Mouse (Mus musculus) lung, postnatal 0 days (tissue): ENCODE data around the gene Syne2. TPM values are rescaled to one million over a fixed set of nuclear protein-coding genes. Genes with fewer than 3 reads are reported as not detected.

ENCODE experiments used
- ATAC-seq: fragments of 200-750 bp; cut with Nextera tagmentation; 2 replicates; pipeline ENCODE4 v1.8.0; 2017; ENCODE audit warnings: moderate library complexity
- DNase-seq: peaks from one replicate; pipeline ENCODE4 v3.0.0-alpha.2; 2016; ENCODE audit warnings: low spot score
- H3K27ac ChIP-seq: fragments of 300-500 bp; sonication (generic); 2 replicates; pipeline ENCODE4 v1.5.1; 2014; ENCODE audit warnings: antibody characterized with exemption, mild to moderate bottlenecking, low read length, mixed read lengths
- H3K27me3 ChIP-seq: fragments of 300-500 bp; sonication (generic); replicated peaks from 2 replicates; pipeline ENCODE4 v1.6.1; 2014; ENCODE audit warnings: low read length, mixed read lengths; ENCODE audit not compliant: insufficient read depth
- H3K36me3 ChIP-seq: fragments of 300-500 bp; sonication (generic); 2 replicates; pipeline ENCODE4 v1.6.1; 2014; ENCODE audit warnings: low read length, mixed read lengths; ENCODE audit not compliant: insufficient read depth
- H3K4me1 ChIP-seq: fragments of 300-500 bp; sonication (generic); 2 replicates; pipeline ENCODE4 v1.6.1; 2014; ENCODE audit warnings: antibody characterized with exemption, low read depth, low read length, mixed read lengths; ENCODE audit not compliant: insufficient read depth
- H3K4me2 ChIP-seq: fragments of 300-500 bp; sonication (generic); replicated peaks from 2 replicates; pipeline ENCODE4 v1.6.1; 2014; ENCODE audit warnings: low read depth, mild to moderate bottlenecking, low read length, moderate library complexity, mixed read lengths
- H3K4me3 ChIP-seq: fragments of 300-500 bp; sonication (generic); 2 replicates; pipeline ENCODE4 v1.5.1; 2014; ENCODE audit warnings: low read depth, low read length
- H3K9ac ChIP-seq: fragments of 300-500 bp; sonication (generic); replicated peaks from 2 replicates; pipeline ENCODE4 v1.6.1; 2014; ENCODE audit warnings: low read depth, mild to moderate bottlenecking
- H3K9me3 ChIP-seq: fragments of 300-500 bp; sonication (generic); 2 replicates; pipeline ENCODE4 v1.6.1; 2016; ENCODE audit warnings: low read length, mixed read lengths
- CTCF ChIP-seq: IDR thresholded peaks from 2 replicates; pipeline ENCODE4 v1.5.1; 2016; ENCODE audit warnings: antibody characterized with exemption, mild to moderate bottlenecking
- EP300 ChIP-seq: IDR thresholded peaks from 2 replicates; pipeline ENCODE4 v1.6.1; 2016; ENCODE audit warnings: antibody characterized with exemption, mild to moderate bottlenecking, control low read depth
- WGBS: fragments of 180-500 bp; shearing (Covaris S2); extraction: QIAGEN DNeasy Blood & Tissue Kit; methylation state at CpG from one replicate; pipeline ENCODE4 v1.1.7; 2014; 5-methylcytosine and 5-hydroxymethylcytosine counted together
- polyA plus RNA-seq: library from polyadenylated mRNA; unstranded; fragments of >200 nt; fragmentation: Nextera tagmentation; extraction: Ambion mirVana; gene quantifications from 2 replicates; pipeline ENCODE4 v1.2.1, GENCODE M21; 2015

Gene Syne2
- polyA plus RNA-seq, 1 experiment from 2014 or later: 41.8 TPM

GRCm38 (mm10) chr12:75888721-75889120 lies 70.8 kb downstream of the Syne2 start:
- no peak for TF ChIP-seq CTCF
- no peak for TF ChIP-seq EP300
- no peak overlapping the region for H3K9ac ChIP-seq
- 94% methylated on average over 12 of the region's 12 CpGs for WGBS
- no peaks in the 10 kb centered on the region for H3K4me1 ChIP-seq
- H3K4me3 ChIP-seq: no peak overlapping the region
- H3K36me3 ChIP-seq: no peaks in the 10 kb centered on the region; the same call in 1 of the 2 replicates
- DNase-seq (no peak), ATAC-seq (no peak)
- no peak overlapping the region for H3K4me2 ChIP-seq
- no peak overlapping the region for H3K27ac ChIP-seq
- no peaks in the 10 kb centered on the region for H3K9me3 ChIP-seq
- no peaks in the 10 kb centered on the region for H3K27me3 ChIP-seq

DNA sequence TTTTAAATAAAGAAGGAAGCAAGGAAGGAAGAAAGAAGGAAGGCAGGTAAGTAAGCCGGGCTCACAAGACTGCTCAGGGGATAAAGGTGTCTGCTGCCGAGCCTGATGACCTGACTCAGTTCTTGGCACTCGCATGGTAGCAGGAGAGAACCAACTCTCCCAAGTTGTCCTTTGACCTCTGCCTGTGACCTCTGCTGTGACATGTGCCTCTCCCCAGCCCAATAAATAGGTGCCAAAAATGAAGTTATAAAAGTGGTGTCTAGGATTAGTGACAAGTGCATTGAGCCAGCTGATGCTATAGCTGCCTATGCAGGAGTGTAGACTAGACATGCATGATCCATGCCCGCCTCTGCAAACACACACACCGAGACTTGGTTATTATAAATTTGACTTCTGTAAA lies 73.3 kb downstream of the Syne2 start:
- Histone ChIP-seq H3K4me2 (no peak overlapping the region), H3K27me3 (no peaks in the 10 kb centered on the region), H3K9ac (no peak overlapping the region), H3K36me3 (peaks cover 7% of the 10 kb centered on the region; the same call in 1 of the 2 replicates), H3K4me1 (no peaks in the 10 kb centered on the region), H3K27ac (no peak overlapping the region), H3K4me3 (no peak overlapping the region), H3K9me3 (no peaks in the 10 kb centered on the region)
- WGBS: 94% methylated on average over 5 of the region's 5 CpGs
- ATAC-seq: no peak
- TF ChIP-seq CTCF (no peak), EP300 (no peak)
- no peak for DNase-seq

DNA sequence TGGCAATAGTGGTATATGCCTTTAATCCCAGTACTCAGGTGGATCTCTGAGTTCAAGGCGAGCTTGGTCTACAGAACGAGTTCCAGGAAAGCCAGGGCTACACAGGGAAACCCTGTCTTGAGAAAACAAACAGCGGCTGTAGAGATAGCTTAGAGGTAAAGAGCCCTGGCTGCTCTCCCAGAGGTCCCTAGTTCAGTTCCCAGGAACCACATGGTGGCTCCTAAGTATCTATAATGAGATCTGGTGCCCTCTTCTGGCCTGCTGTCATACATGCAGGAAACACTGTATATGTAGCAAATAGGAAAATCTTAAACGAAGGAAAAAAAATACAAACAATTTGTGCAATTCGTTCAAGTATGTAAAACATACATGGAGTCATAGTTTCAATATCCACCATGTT lies 75.5 kb downstream of the Syne2 start:
- WGBS: 69% methylated on average over 5 of the region's 5 CpGs
- peak; percentile 62 for TF ChIP-seq CTCF
- TF ChIP-seq EP300: no peak

GRCm38 (mm10) chr12:75894316-75894997 lies 76.5 kb downstream of the Syne2 start:
- H3K9me3 ChIP-seq: no peaks in the 10 kb centered on the region
- H3K36me3 ChIP-seq: peaks cover 7% of the 10 kb centered on the region; the same call in 1 of the 2 replicates
- no peak overlapping the region for H3K27ac ChIP-seq
- H3K27me3 ChIP-seq: no peaks in the 10 kb centered on the region
- no peak overlapping the region for H3K9ac ChIP-seq
- WGBS: 75% methylated on average over 9 of the region's 9 CpGs
- no peak overlapping the region for H3K4me2 ChIP-seq
- ATAC-seq (no peak), DNase-seq (no peak)
- H3K4me3 ChIP-seq: no peak overlapping the region
- no peaks in the 10 kb centered on the region for H3K4me1 ChIP-seq
- no peak for TF ChIP-seq EP300
- TF ChIP-seq CTCF: peak; percentile 54

More for the DNA sequence above, 75.5 kb downstream of the Syne2 start:
- Histone ChIP-seq H3K27ac (no peak overlapping the region), H3K27me3 (no peaks in the 10 kb centered on the region), H3K4me2 (no peak overlapping the region), H3K9me3 (no peaks in the 10 kb centered on the region), H3K36me3 (peaks cover 7% of the 10 kb centered on the region; the same call in 1 of the 2 replicates), H3K4me1 (no peaks in the 10 kb centered on the region), H3K9ac (no peak overlapping the region), H3K4me3 (no peak overlapping the region)
- DNase-seq (peak; percentile 36), ATAC-seq (no peak)

GRCm38 (mm10) chr12:75894998-75895331 lies 77.0 kb downstream of the Syne2 start:
- 82% methylated on average over 7 of the region's 7 CpGs for WGBS
- Histone ChIP-seq H3K4me1 (no peaks in the 10 kb centered on the region), H3K36me3 (peaks cover 7% of the 10 kb centered on the region; the same call in 1 of the 2 replicates), H3K4me2 (no peak overlapping the region), H3K9ac (no peak overlapping the region), H3K4me3 (no peak overlapping the region), H3K27ac (no peak overlapping the region), H3K27me3 (no peaks in the 10 kb centered on the region), H3K9me3 (no peaks in the 10 kb centered on the region)
- ATAC-seq (no peak), DNase-seq (no peak)
- no peak for TF ChIP-seq EP300
- TF ChIP-seq CTCF: no peak

GRCm38 (mm10) chr12:75897793-75898192 lies 79.9 kb downstream of the Syne2 start:
- Histone ChIP-seq H3K9ac (no peak overlapping the region), H3K9me3 (no peaks in the 10 kb centered on the region), H3K36me3 (peaks cover 7% of the 10 kb centered on the region; the same call in 1 of the 2 replicates), H3K4me1 (no peaks in the 10 kb centered on the region), H3K27me3 (no peaks in the 10 kb centered on the region), H3K27ac (no peak overlapping the region), H3K4me2 (no peak overlapping the region), H3K4me3 (no peak overlapping the region)
- TF ChIP-seq EP300: no peak
- TF ChIP-seq CTCF: no peak
- no peak for ATAC-seq
- no peak for DNase-seq
- 88% methylated on average over 7 of the region's 7 CpGs for WGBS
